Mouse (Mus musculus): ENCODE results near the gene Mak. TPM values are rescaled to one million over a fixed set of nuclear protein-coding genes. Genes with fewer than 3 reads are reported as not detected.

Gene Mak
- polyA plus RNA-seq (2015; fragmentation: Nextera tagmentation; extraction: Ambion mirVana), result 1.8 and 2.2 TPM in 2 replicates

GRCm38 (mm10) chr13:41079421-41079780 is at the start of gene Mak:
Gene Mak (minus strand): TSS chr13:41079706.
- ATAC-seq (replicated peaks), result peak; percentile 96

GRCm38 (mm10) chr13:41129061-41129460 is 49.6 kb upstream of the Mak start:
- no peak for ATAC-seq (replicated peaks)
- Histone ChIP-seq H3K4me3 (no peak overlapping the region), H3K4me1 (no peaks in the 10 kb centered on the region), H3K9me3 (no peaks in the 10 kb centered on the region), H3K4me2 (no peak overlapping the region), H3K27me3 (replicated peaks) (no peaks in the 10 kb centered on the region), H3K9ac (no peak overlapping the region), H3K36me3 (replicated peaks) (no peaks in the 10 kb centered on the region), H3K27ac (no peak overlapping the region)
- 93% methylated on average over 8 of the region's 8 CpGs for WGBS

More at GRCm38 (mm10) chr13:41079421-41079780, at the start of gene Mak:
- H3K9ac ChIP-seq, result peak within 1 kb of the TSS; percentile 28
- H3K36me3 ChIP-seq (replicated peaks), result no peaks in the 10 kb centered on the region
- peak within 1 kb of the TSS; percentile 78 for H3K4me2 ChIP-seq
- peak within 1 kb of the TSS; percentile 51 for H3K4me3 ChIP-seq
- H3K27ac ChIP-seq, result no peak within 1 kb of the TSS
- peaks cover 11% of the 10 kb centered on the region; the same call in 1 of the 2 replicates for H3K4me1 ChIP-seq
- no peaks in the 10 kb centered on the region for H3K9me3 ChIP-seq
- peaks cover 10% of the 10 kb centered on the region; the same call in 1 of the 2 replicates for H3K27me3 ChIP-seq (replicated peaks)
- under 1% methylated on average over 40 of the region's 40 CpGs for WGBS

GRCm38 (mm10) chr13:41128326-41128725 is 48.8 kb upstream of the Mak start:
- H3K4me1 ChIP-seq, result no peaks in the 10 kb centered on the region
- no peak overlapping the region for H3K4me2 ChIP-seq
- H3K27me3 ChIP-seq (replicated peaks), result no peaks in the 10 kb centered on the region
- WGBS, result 90% methylated on average over 8 of the region's 8 CpGs
- no peaks in the 10 kb centered on the region for H3K9me3 ChIP-seq
- no peaks in the 10 kb centered on the region for H3K36me3 ChIP-seq (replicated peaks)
- no peak overlapping the region for H3K27ac ChIP-seq
- H3K9ac ChIP-seq, result no peak overlapping the region
- no peak overlapping the region for H3K4me3 ChIP-seq
- no peak for ATAC-seq (replicated peaks)

- no peak; the same call in 1 of the 2 replicates for ATAC-seq (replicated peaks)
- Histone ChIP-seq H3K36me3 (replicated peaks) (no peaks in the 10 kb centered on the region), H3K9ac (no peak overlapping the region), H3K27me3 (replicated peaks) (no peaks in the 10 kb centered on the region), H3K27ac (no peak overlapping the region), H3K4me3 (no peak overlapping the region), H3K4me2 (no peak overlapping the region), H3K9me3 (no peaks in the 10 kb centered on the region), H3K4me1 (no peaks in the 10 kb centered on the region)
- 49% methylated on average over 6 of the region's 6 CpGs for WGBS
Measured at GRCm38 (mm10) chr13:41123666-41124225, 44.2 kb upstream of the Mak start.

GRCm38 (mm10) chr13:41119152-41119945 is 39.8 kb upstream of the Mak start:
- WGBS, result 49% methylated on average over 9 of the region's 9 CpGs
- no peak overlapping the region for H3K4me3 ChIP-seq
- H3K36me3 ChIP-seq (replicated peaks), result no peaks in the 10 kb centered on the region
- no peak overlapping the region for H3K9ac ChIP-seq
- H3K27ac ChIP-seq, result no peak overlapping the region
- H3K4me1 ChIP-seq, result no peaks in the 10 kb centered on the region
- no peak for ATAC-seq (replicated peaks)
- H3K4me2 ChIP-seq, result no peak overlapping the region
- H3K27me3 ChIP-seq (replicated peaks), result peaks cover 3% of the 10 kb centered on the region
- H3K9me3 ChIP-seq, result no peaks in the 10 kb centered on the region

GRCm38 (mm10) chr13:41113940-41114339 is 34.4 kb upstream of the Mak start, which contains the start of gene Sycp2l:
Gene Sycp2l (plus strand): TSS chr13:41114307.
- Histone ChIP-seq H3K27me3 (replicated peaks) (peaks cover 9% of the 10 kb centered on the region), H3K9me3 (no peaks in the 10 kb centered on the region), H3K9ac (no peak within 1 kb of the TSS), H3K27ac (no peak within 1 kb of the TSS), H3K4me3 (no peak within 1 kb of the TSS), H3K4me2 (no peak within 1 kb of the TSS), H3K36me3 (replicated peaks) (no peaks in the 10 kb centered on the region), H3K4me1 (no peaks in the 10 kb centered on the region)
- WGBS, result 31% methylated on average over 14 of the region's 14 CpGs
- no peak for ATAC-seq (replicated peaks)

GRCm38 (mm10) chr13:41110935-41111334 is 31.4 kb upstream of the Mak start, which contains the start of gene Gcm2:
Gene Gcm2 (minus strand): TSS chr13:41111035.
- Histone ChIP-seq H3K9me3 (no peaks in the 10 kb centered on the region), H3K27ac (no peak within 1 kb of the TSS), H3K4me3 (no peak within 1 kb of the TSS), H3K27me3 (replicated peaks) (peaks cover 9% of the 10 kb centered on the region), H3K9ac (no peak within 1 kb of the TSS), H3K4me2 (no peak within 1 kb of the TSS), H3K36me3 (replicated peaks) (no peaks in the 10 kb centered on the region), H3K4me1 (no peaks in the 10 kb centered on the region)
- ATAC-seq (replicated peaks), result no peak
- WGBS, result 76% methylated on average over 3 of the region's 3 CpGs

- Histone ChIP-seq H3K9me3 (no peaks in the 10 kb centered on the region), H3K4me2 (no peak overlapping the region), H3K36me3 (replicated peaks) (no peaks in the 10 kb centered on the region), H3K27me3 (replicated peaks) (0 out of 2 replicates have a peak, but pooled peaks cover 2% of the 10 kb centered on the region), H3K9ac (no peak overlapping the region), H3K4me1 (no peaks in the 10 kb centered on the region), H3K27ac (no peak overlapping the region), H3K4me3 (no peak overlapping the region)
- 95% methylated on average over 13 of the region's 13 CpGs for WGBS
- no peak for ATAC-seq (replicated peaks)
Measured at GRCm38 (mm10) chr13:41105541-41105940, 26.0 kb upstream of the Mak start.

GRCm38 (mm10) chr13:41103841-41104525 is 24.5 kb upstream of the Mak start:
- no peaks in the 10 kb centered on the region for H3K36me3 ChIP-seq (replicated peaks)
- no peak overlapping the region for H3K9ac ChIP-seq
- H3K9me3 ChIP-seq, result no peaks in the 10 kb centered on the region
- H3K4me3 ChIP-seq, result no peak overlapping the region
- no peak overlapping the region for H3K4me2 ChIP-seq
- H3K4me1 ChIP-seq, result no peaks in the 10 kb centered on the region
- H3K27ac ChIP-seq, result no peak overlapping the region
- no peak for ATAC-seq (replicated peaks)
- WGBS, result 61% methylated on average over 12 of the region's 12 CpGs
- H3K27me3 ChIP-seq (replicated peaks), result no peaks in the 10 kb centered on the region

GRCm38 (mm10) chr13:41100031-41100430 is 20.5 kb upstream of the Mak start:
- Histone ChIP-seq H3K4me1 (no peaks in the 10 kb centered on the region), H3K9me3 (no peaks in the 10 kb centered on the region), H3K9ac (no peak overlapping the region), H3K4me3 (no peak overlapping the region), H3K27me3 (replicated peaks) (no peaks in the 10 kb centered on the region), H3K27ac (no peak overlapping the region), H3K4me2 (no peak overlapping the region), H3K36me3 (replicated peaks) (no peaks in the 10 kb centered on the region)
- ATAC-seq (replicated peaks), result no peak
- 94% methylated on average over 2 of the region's 2 CpGs for WGBS

GRCm38 (mm10) chr13:41098325-41098724 is 18.8 kb upstream of the Mak start:
- WGBS, result 88% methylated on average over 15 of the region's 15 CpGs
- Histone ChIP-seq H3K4me2 (no peak overlapping the region), H3K9ac (no peak overlapping the region), H3K9me3 (no peaks in the 10 kb centered on the region), H3K4me3 (no peak overlapping the region), H3K27me3 (replicated peaks) (no peaks in the 10 kb centered on the region), H3K27ac (no peak overlapping the region), H3K36me3 (replicated peaks) (no peaks in the 10 kb centered on the region), H3K4me1 (no peaks in the 10 kb centered on the region)
- ATAC-seq (replicated peaks), result no peak

GRCm38 (mm10) chr13:41097324-41098058 is 18.0 kb upstream of the Mak start:
- H3K9me3 ChIP-seq, result no peaks in the 10 kb centered on the region
- ATAC-seq (replicated peaks), result no peak
- no peaks in the 10 kb centered on the region for H3K36me3 ChIP-seq (replicated peaks)
- no peaks in the 10 kb centered on the region for H3K4me1 ChIP-seq
- H3K27ac ChIP-seq, result no peak overlapping the region
- H3K4me2 ChIP-seq, result no peak overlapping the region
- 80% methylated on average over 16 of the region's 16 CpGs for WGBS
- no peak overlapping the region for H3K9ac ChIP-seq
- no peak overlapping the region for H3K4me3 ChIP-seq
- H3K27me3 ChIP-seq (replicated peaks), result no peaks in the 10 kb centered on the region

Measured in midbrain, embryonic 15.5 days (tissue).